Mouse (Mus musculus) cerebellum, adult (tissue): ENCODE measurements around the gene Zfp341.

Source experiments
- ATAC-seq: cut with Nextera tagmentation; 2 replicates; pipeline ENCODE4 v1.9.2; 2017; ENCODE audit warnings: mild to moderate bottlenecking, moderate library complexity, mixed read lengths; ENCODE audit not compliant: insufficient number of reproducible peaks, low FRiP score, low TSS enrichment

Gene Zfp341

GRCm38 (mm10) chr2:154613118-154614115 lies at the start of gene Zfp341, which contains the start of gene 4930519P11Rik:
TSS of gene Zfp341 (plus strand) at chr2:154613297.
TSS of gene 4930519P11Rik (minus strand) at chr2:154613437.
- peak; percentile 80 for ATAC-seq

GRCm38 (mm10) chr2:154563612-154564170 lies 49.4 kb upstream of the Zfp341 start:
- ATAC-seq = no peak

- ATAC-seq = peak; percentile 74
These were observed 47.5 kb upstream of the Zfp341 start for GRCm38 (mm10) chr2:154565562-154565961.

GRCm38 (mm10) chr2:154566641-154567040 lies 46.5 kb upstream of the Zfp341 start:
- ATAC-seq = no peak

GRCm38 (mm10) chr2:154567766-154568165 lies 45.3 kb upstream of the Zfp341 start:
- no peak for ATAC-seq

GRCm38 (mm10) chr2:154568329-154569070 lies 44.6 kb upstream of the Zfp341 start:
- ATAC-seq = no peak

- ATAC-seq = no peak
These were observed 43.9 kb upstream of the Zfp341 start for GRCm38 (mm10) chr2:154569071-154569748.

- peak; percentile 96 for ATAC-seq
These were observed 43.2 kb upstream of the Zfp341 start, which contains the start of gene E2f1 for GRCm38 (mm10) chr2:154569836-154570286. TSS of gene E2f1 (minus strand) at chr2:154569892.

GRCm38 (mm10) chr2:154570666-154571065 lies 42.4 kb upstream of the Zfp341 start:
- no peak for ATAC-seq

- ATAC-seq = no peak
These were observed 41.8 kb upstream of the Zfp341 start for GRCm38 (mm10) chr2:154571266-154571665.

- no peak for ATAC-seq
These were observed 41.1 kb upstream of the Zfp341 start for GRCm38 (mm10) chr2:154571976-154572375.

GRCm38 (mm10) chr2:154572996-154573395 lies 40.1 kb upstream of the Zfp341 start:
- ATAC-seq = no peak

- no peak for ATAC-seq
These were observed 38.8 kb upstream of the Zfp341 start for GRCm38 (mm10) chr2:154574271-154574670.

GRCm38 (mm10) chr2:154576876-154577743 lies 36.0 kb upstream of the Zfp341 start:
- no peak for ATAC-seq

- ATAC-seq = no peak
These were observed 35.4 kb upstream of the Zfp341 start for GRCm38 (mm10) chr2:154577744-154578067.

GRCm38 (mm10) chr2:154580586-154580985 lies 32.5 kb upstream of the Zfp341 start:
- no peak for ATAC-seq

GRCm38 (mm10) chr2:154581421-154581820 lies 31.7 kb upstream of the Zfp341 start:
- ATAC-seq = no peak

GRCm38 (mm10) chr2:154583906-154584872 lies 28.9 kb upstream of the Zfp341 start:
- peak; percentile 79; the same call in 1 of the 2 replicates for ATAC-seq
